Mouse (Mus musculus) forebrain, embryonic 11.5 days (tissue): ENCODE results near the gene Stx18. TPM values are rescaled to one million over a fixed set of nuclear protein-coding genes. Genes with fewer than 3 reads are reported as not detected.

Experiments used
- ATAC-seq: fragments of 200-750 bp; cut with Nextera tagmentation; replicated peaks from 2 replicates; pipeline ENCODE4 v1.8.0; 2017; ENCODE audit warnings: moderate TSS enrichment; ENCODE audit not compliant: low FRiP score
- DNase-seq: peaks from one replicate; pipeline ENCODE4 v3.0.0-alpha.2; 2017; ENCODE audit warnings: low spot score
- H3K27ac ChIP-seq: fragments of 300-500 bp; sonication (generic); 2 replicates; pipeline ENCODE4 v1.5.1; 2014; ENCODE audit warnings: low read depth, low read length
- H3K27me3 ChIP-seq: fragments of 300-500 bp; sonication (generic); 2 replicates; pipeline ENCODE4 v1.6.1; 2014; ENCODE audit warnings: mild to moderate bottlenecking, low read length, mixed read lengths; ENCODE audit not compliant: control insufficient read depth, insufficient read depth
- H3K36me3 ChIP-seq: fragments of 300-500 bp; sonication (generic); 2 replicates; pipeline ENCODE4 v1.6.1; 2014; ENCODE audit warnings: mild to moderate bottlenecking, low read length, moderate library complexity, mixed read lengths; ENCODE audit not compliant: control insufficient read depth, insufficient read depth
- H3K4me1 ChIP-seq: fragments of 300-500 bp; sonication (generic); replicated peaks from 2 replicates; pipeline ENCODE4 v1.6.1; 2014; ENCODE audit warnings: low read length, mixed read lengths; ENCODE audit not compliant: control insufficient read depth, insufficient read depth
- H3K4me2 ChIP-seq: fragments of 300-500 bp; sonication (generic); 2 replicates; pipeline ENCODE4 v1.6.1; 2014; ENCODE audit warnings: low read depth, mild to moderate bottlenecking, low read length, moderate library complexity, mixed read lengths; ENCODE audit not compliant: severe bottlenecking
- H3K4me3 ChIP-seq: fragments of 300-500 bp; sonication (generic); 2 replicates; pipeline ENCODE4 v1.5.1; 2014; ENCODE audit warnings: low read depth, low read length
- H3K9ac ChIP-seq: fragments of 300-500 bp; sonication (generic); 2 replicates; pipeline ENCODE4 v1.6.1; 2014; ENCODE audit warnings: low read length
- H3K9me3 ChIP-seq: fragments of 300-500 bp; sonication (generic); 2 replicates; pipeline ENCODE4 v1.6.1; 2016; ENCODE audit warnings: low read length, mixed read lengths; ENCODE audit not compliant: control insufficient read depth
- WGBS: fragments of 180-500 bp; shearing (Covaris S2); extraction: QIAGEN DNeasy Blood & Tissue Kit; methylation state at CpG from one replicate; pipeline ENCODE4 v1.1.7; 2014; 5-methylcytosine and 5-hydroxymethylcytosine counted together
- polyA plus RNA-seq: library from polyadenylated mRNA; unstranded; fragments of >200 nt; fragmentation: Nextera tagmentation; extraction: Ambion mirVana; gene quantifications from 2 replicates; pipeline ENCODE4 v1.2.1, GENCODE M21; 2014

The Stx18 gene
- polyA plus RNA-seq, 1 experiment from 2014 or later: 53.5 TPM

GRCm38 (mm10) chr5:38184688-38185285, 146.2 kb downstream of the Stx18 start:
- no peak for ATAC-seq
- Histone ChIP-seq H3K4me3 (no peak overlapping the region), H3K4me1 (no peaks in the 10 kb centered on the region), H3K27ac (no peak overlapping the region), H3K36me3 (no peaks in the 10 kb centered on the region), H3K9me3 (no peaks in the 10 kb centered on the region; the same call in 1 of the 2 replicates), H3K27me3 (no peaks in the 10 kb centered on the region), H3K4me2 (no peak overlapping the region), H3K9ac (no peak overlapping the region)
- 90% methylated on average over 6 of the region's 6 CpGs for WGBS
- no peak for DNase-seq

- no peaks in the 10 kb centered on the region for H3K36me3 ChIP-seq
- no peak overlapping the region for H3K4me3 ChIP-seq
- no peak overlapping the region for H3K4me2 ChIP-seq
- no peak overlapping the region for H3K9ac ChIP-seq
- DNase-seq (no peak), ATAC-seq (no peak)
- no peaks in the 10 kb centered on the region for H3K27me3 ChIP-seq
- no peaks in the 10 kb centered on the region; the same call in 1 of the 2 replicates for H3K9me3 ChIP-seq
- WGBS: 85% methylated on average over 2 of the region's 2 CpGs
- H3K27ac ChIP-seq: no peak overlapping the region
- H3K4me1 ChIP-seq: no peaks in the 10 kb centered on the region
These were observed 148.5 kb downstream of the Stx18 start for GRCm38 (mm10) chr5:38187006-38187405.

Other genes with a start within 250 kb of the Stx18 start
- gene Msx1, start 214.2 kb upstream of the Stx18 start, polyA plus RNA-seq: 164 and 175 TPM in 2 replicates
- gene Nsg1, start 121.2 kb downstream of the Stx18 start, polyA plus RNA-seq: 54.3 and 76.1 TPM in 2 replicates
- 17.3 and 20.8 TPM in 2 replicates for gene Zbtb49, start 181.7 kb downstream of the Stx18 start, polyA plus RNA-seq
- 140 and 143 TPM in 2 replicates for gene Lyar, start 181.7 kb downstream of the Stx18 start, polyA plus RNA-seq
- gene Tmem128, start 221.4 kb downstream of the Stx18 start, polyA plus RNA-seq: 82.6 and 100 TPM in 2 replicates
- gene Otop1, start 237.2 kb downstream of the Stx18 start, polyA plus RNA-seq: not detected in 2 replicates